Mouse (Mus musculus): Measurements from ENCODE around the gene Coil. TPM values are rescaled to one million over a fixed set of nuclear protein-coding genes. Genes with fewer than 3 reads are reported as not detected.

Coil gene
- polyA plus RNA-seq, 1 experiment from 2014 or later: 5.9 TPM

- DNase-seq (ENCODE audit: low spot score): peak; percentile 74
- Histone ChIP-seq H3K27ac (replicated peaks) (peak overlapping the region; percentile 46), H3K9me3 (ENCODE audit: control insufficient read depth, low read length) (no peaks in the 10 kb centered on the region)
Measured at GRCm38 (mm10) chr11:89022120-89022731, 52.2 kb downstream of the Coil start.

GRCm38 (mm10) chr11:89023477-89023876, 53.4 kb downstream of the Coil start:
- DNase-seq (ENCODE audit: low spot score): no peak
- no peak for TF ChIP-seq EP300 (optimal IDR thresholded peaks at IDR 0.05)
- no peak for TF ChIP-seq CTCF (IDR thresholded peaks at IDR 0.05; ENCODE audit: low read depth)
- 63% methylated on average over 10 of the region's 10 CpGs for WGBS
- Histone ChIP-seq H3K36me3 (ENCODE audit: control insufficient read depth, insufficient read depth, low read length) (peaks cover 9% of the 10 kb centered on the region; the same call in 1 of the 2 replicates), H3K4me3 (ENCODE audit: low read depth, low read length) (no peak overlapping the region), H3K4me2 (replicated peaks; ENCODE audit: low read depth) (no peak overlapping the region), H3K27ac (replicated peaks) (peak overlapping the region; percentile 78), H3K9me3 (ENCODE audit: control insufficient read depth, low read length) (no peaks in the 10 kb centered on the region), H3K9ac (ENCODE audit: low read length) (no peak overlapping the region), H3K27me3 (ENCODE audit: control insufficient read depth, insufficient read depth, low read length) (no peaks in the 10 kb centered on the region), H3K4me1 (replicated peaks; ENCODE audit: control insufficient read depth, insufficient read depth) (no peaks in the 10 kb centered on the region)
- ATAC-seq (ENCODE audit: low FRiP score, low TSS enrichment): no peak

More at GRCm38 (mm10) chr11:89022120-89022731, 52.2 kb downstream of the Coil start:
- peak; percentile 70 for ATAC-seq (ENCODE audit: low FRiP score, low TSS enrichment)
- no peak overlapping the region for H3K9ac ChIP-seq (ENCODE audit: low read length)
- H3K36me3 ChIP-seq (ENCODE audit: control insufficient read depth, insufficient read depth, low read length): peaks cover 15% of the 10 kb centered on the region; the same call in 1 of the 2 replicates
- WGBS: 48% methylated on average over 8 of the region's 8 CpGs
- TF ChIP-seq CTCF (IDR thresholded peaks at IDR 0.05; ENCODE audit: low read depth): no peak
- TF ChIP-seq EP300 (optimal IDR thresholded peaks at IDR 0.05): no peak
- H3K4me1 ChIP-seq (replicated peaks; ENCODE audit: control insufficient read depth, insufficient read depth): no peaks in the 10 kb centered on the region
- H3K4me3 ChIP-seq (ENCODE audit: low read depth, low read length): no peak overlapping the region
- H3K27me3 ChIP-seq (ENCODE audit: control insufficient read depth, insufficient read depth, low read length): no peaks in the 10 kb centered on the region
- H3K4me2 ChIP-seq (replicated peaks; ENCODE audit: low read depth): no peak overlapping the region

- no peaks in the 10 kb centered on the region for H3K9me3 ChIP-seq (ENCODE audit: control insufficient read depth, low read length)
- peak; percentile 87 for DNase-seq (ENCODE audit: low spot score)
- no peak overlapping the region for H3K4me2 ChIP-seq (replicated peaks; ENCODE audit: low read depth)
- TF ChIP-seq EP300 (optimal IDR thresholded peaks at IDR 0.05) (peak; percentile 63), CTCF (IDR thresholded peaks at IDR 0.05; ENCODE audit: low read depth) (no peak)
- peak overlapping the region; percentile 78 for H3K27ac ChIP-seq (replicated peaks)
- peak; percentile 87 for ATAC-seq (ENCODE audit: low FRiP score, low TSS enrichment)
- H3K36me3 ChIP-seq (ENCODE audit: control insufficient read depth, insufficient read depth, low read length): peaks cover 5% of the 10 kb centered on the region; the same call in 1 of the 2 replicates
- H3K27me3 ChIP-seq (ENCODE audit: control insufficient read depth, insufficient read depth, low read length): no peaks in the 10 kb centered on the region
- no peak overlapping the region for H3K9ac ChIP-seq (ENCODE audit: low read length)
- WGBS: 27% methylated on average over 11 of the region's 11 CpGs
- H3K4me1 ChIP-seq (replicated peaks; ENCODE audit: control insufficient read depth, insufficient read depth): no peaks in the 10 kb centered on the region
- H3K4me3 ChIP-seq (ENCODE audit: low read depth, low read length): no peak overlapping the region
Measured at GRCm38 (mm10) chr11:89024181-89024881, 54.3 kb downstream of the Coil start.

GRCm38 (mm10) chr11:89025603-89026002, 55.6 kb downstream of the Coil start:
- Histone ChIP-seq H3K9me3 (ENCODE audit: control insufficient read depth, low read length) (no peaks in the 10 kb centered on the region), H3K4me2 (replicated peaks; ENCODE audit: low read depth) (no peak overlapping the region), H3K4me3 (ENCODE audit: low read depth, low read length) (no peak overlapping the region), H3K27ac (replicated peaks) (peak overlapping the region; percentile 49; the same call in 1 of the 2 replicates), H3K4me1 (replicated peaks; ENCODE audit: control insufficient read depth, insufficient read depth) (no peaks in the 10 kb centered on the region), H3K27me3 (ENCODE audit: control insufficient read depth, insufficient read depth, low read length) (no peaks in the 10 kb centered on the region), H3K9ac (ENCODE audit: low read length) (no peak overlapping the region), H3K36me3 (ENCODE audit: control insufficient read depth, insufficient read depth, low read length) (no peaks in the 10 kb centered on the region)
- ATAC-seq (ENCODE audit: low FRiP score, low TSS enrichment) (no peak), DNase-seq (ENCODE audit: low spot score) (no peak)
- 83% methylated on average over 3 of the region's 3 CpGs for WGBS
- TF ChIP-seq EP300 (optimal IDR thresholded peaks at IDR 0.05) (no peak), CTCF (IDR thresholded peaks at IDR 0.05; ENCODE audit: low read depth) (no peak)

DNA sequence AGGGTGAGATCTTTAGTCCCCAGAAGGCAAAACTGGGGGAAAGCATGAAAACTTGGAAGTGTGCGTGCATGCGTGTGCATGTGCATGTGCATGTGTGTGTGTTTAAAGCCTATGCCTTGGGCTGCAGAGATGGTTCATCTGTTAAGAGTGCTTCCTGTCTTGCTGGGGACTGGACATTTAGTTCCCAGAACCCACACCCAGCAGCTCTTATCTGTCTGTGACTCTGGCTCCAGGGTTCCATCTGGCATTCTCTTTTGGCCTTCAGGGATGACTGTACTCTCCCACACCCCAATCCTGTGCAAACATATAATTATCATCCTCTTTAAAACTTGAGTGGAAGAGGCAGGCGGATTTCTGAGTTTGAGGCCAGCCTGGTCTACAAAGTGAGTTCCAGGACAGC, 56.1 kb downstream of the Coil start:
- Histone ChIP-seq H3K9me3 (ENCODE audit: control insufficient read depth, low read length) (no peaks in the 10 kb centered on the region), H3K4me3 (ENCODE audit: low read depth, low read length) (no peak overlapping the region), H3K27ac (replicated peaks) (peak overlapping the region; percentile 49; the same call in 1 of the 2 replicates), H3K9ac (ENCODE audit: low read length) (no peak overlapping the region), H3K36me3 (ENCODE audit: control insufficient read depth, insufficient read depth, low read length) (no peaks in the 10 kb centered on the region), H3K27me3 (ENCODE audit: control insufficient read depth, insufficient read depth, low read length) (no peaks in the 10 kb centered on the region), H3K4me2 (replicated peaks; ENCODE audit: low read depth) (no peak overlapping the region), H3K4me1 (replicated peaks; ENCODE audit: control insufficient read depth, insufficient read depth) (no peaks in the 10 kb centered on the region)
- 93% methylated on average over 3 of the region's 3 CpGs for WGBS
- DNase-seq (ENCODE audit: low spot score) (no peak), ATAC-seq (ENCODE audit: low FRiP score, low TSS enrichment) (no peak)
- TF ChIP-seq CTCF (IDR thresholded peaks at IDR 0.05; ENCODE audit: low read depth) (no peak), EP300 (optimal IDR thresholded peaks at IDR 0.05) (no peak)

DNA sequence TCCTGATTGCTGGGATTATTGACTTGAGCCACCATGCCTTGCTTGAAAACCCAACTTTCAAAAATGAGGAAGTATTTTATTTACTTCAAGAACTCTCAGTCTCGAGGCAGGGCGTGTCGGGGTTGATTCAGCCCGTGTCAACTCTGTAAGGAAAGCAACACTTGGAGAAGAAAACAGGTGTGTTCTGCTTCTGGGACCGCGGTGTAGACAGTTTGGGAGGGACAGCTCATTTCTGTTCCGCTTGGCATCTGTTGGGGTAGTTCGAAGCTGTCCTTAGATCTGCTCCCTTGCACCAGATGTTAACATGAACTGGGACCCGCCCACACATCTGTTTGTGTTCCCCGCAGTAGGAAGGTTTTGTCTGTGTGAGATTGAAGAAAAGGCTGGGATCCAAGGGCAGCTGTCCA, 57.9 kb downstream of the Coil start:
- ATAC-seq (ENCODE audit: low FRiP score, low TSS enrichment) (peak; percentile 41), DNase-seq (ENCODE audit: low spot score) (peak; percentile 80)
- H3K27ac ChIP-seq (replicated peaks): peak overlapping the region; percentile 65
- H3K9ac ChIP-seq (ENCODE audit: low read length): no peak overlapping the region
- no peaks in the 10 kb centered on the region for H3K9me3 ChIP-seq (ENCODE audit: control insufficient read depth, low read length)
- H3K36me3 ChIP-seq (ENCODE audit: control insufficient read depth, insufficient read depth, low read length): no peaks in the 10 kb centered on the region
- H3K4me2 ChIP-seq (replicated peaks; ENCODE audit: low read depth): no peak overlapping the region
- 37% methylated on average over 10 of the region's 10 CpGs for WGBS
- no peak overlapping the region for H3K4me3 ChIP-seq (ENCODE audit: low read depth, low read length)
- H3K27me3 ChIP-seq (ENCODE audit: control insufficient read depth, insufficient read depth, low read length): no peaks in the 10 kb centered on the region
- TF ChIP-seq EP300 (optimal IDR thresholded peaks at IDR 0.05): no peak
- TF ChIP-seq CTCF (IDR thresholded peaks at IDR 0.05; ENCODE audit: low read depth): no peak
- H3K4me1 ChIP-seq (replicated peaks; ENCODE audit: control insufficient read depth, insufficient read depth): no peaks in the 10 kb centered on the region

Data from stomach, postnatal 0 days (tissue).